Mouse (Mus musculus) macrophage (primary cell): ENCODE measurements at regions not wholly inside any gene's neighbourhood (a gene's known extent, or its start where the extent isn't known, plus 50 kb on each side); places are given as distances from the start of the nearest gene placed in this dataset.

Source experiments
- H3K27ac ChIP-seq: fragments of 350-480 bp; formaldehyde crosslinking; 2 replicates; pipeline ENCODE4 v1.9.0; 2021
- H3K36me3 ChIP-seq: fragments of 350-480 bp; formaldehyde crosslinking; 2 replicates; pipeline ENCODE4 v1.9.0; 2021; ENCODE audit errors: inconsistent target
- H3K4me3 ChIP-seq: fragments of 350-480 bp; formaldehyde crosslinking; 2 replicates; pipeline ENCODE4 v1.9.0; 2021; ENCODE audit errors: inconsistent target
- H3K79me2 ChIP-seq: fragments of 350-480 bp; formaldehyde crosslinking; 2 replicates; pipeline ENCODE4 v1.9.0; 2021; ENCODE audit errors: inconsistent target
- WGBS: methylation state at CpG from one replicate; pipeline ENCODE4 v1.1.7; 2026; ENCODE audit warnings: inconsistent platforms; ENCODE audit not compliant: missing documents; 5-methylcytosine and 5-hydroxymethylcytosine counted together

GRCm38 (mm10) chr9:120812667-120813210 lies 116.3 kb upstream of the Ctnnb1 start:
- Histone ChIP-seq H3K4me3 (no peak overlapping the region), H3K79me2 (no peaks in the 10 kb centered on the region), H3K27ac (no peak overlapping the region), H3K36me3 (no peaks in the 10 kb centered on the region)
- WGBS: 95% methylated on average over 17 of the region's 17 CpGs

- H3K4me3 ChIP-seq: no peak overlapping the region
- no peak overlapping the region for H3K27ac ChIP-seq
- H3K79me2 ChIP-seq: no peaks in the 10 kb centered on the region
- H3K36me3 ChIP-seq: no peaks in the 10 kb centered on the region
- 61% methylated on average over 4 of the region's 4 CpGs for WGBS
These were observed 114.7 kb upstream of the Ctnnb1 start for GRCm38 (mm10) chr9:120814286-120814685.

GRCm38 (mm10) chr9:120818726-120819317 lies 110.2 kb upstream of the Ctnnb1 start:
- no peak overlapping the region for H3K4me3 ChIP-seq
- no peak overlapping the region for H3K27ac ChIP-seq
- H3K79me2 ChIP-seq: no peaks in the 10 kb centered on the region
- 98% methylated on average over 17 of the region's 22 CpGs for whole genome bisulfite sequencing
- H3K36me3 ChIP-seq: no peaks in the 10 kb centered on the region

GRCm38 (mm10) chr9:120820892-120821291 lies 108.1 kb upstream of the Ctnnb1 start:
- no peak overlapping the region for H3K27ac ChIP-seq
- no peaks in the 10 kb centered on the region for H3K79me2 ChIP-seq
- WGBS: 91% methylated on average over 6 of the region's 6 CpGs
- no peaks in the 10 kb centered on the region for H3K36me3 ChIP-seq
- H3K4me3 ChIP-seq: no peak overlapping the region

GRCm38 (mm10) chr9:120823397-120823796 lies 105.6 kb upstream of the Ctnnb1 start:
- no peaks in the 10 kb centered on the region for H3K79me2 ChIP-seq
- no peaks in the 10 kb centered on the region for H3K36me3 ChIP-seq
- H3K27ac ChIP-seq: no peak overlapping the region
- WGBS: 85% methylated on average over 6 of the region's 6 CpGs
- H3K4me3 ChIP-seq: no peak overlapping the region

GRCm38 (mm10) chr9:120826266-120826665 lies 102.8 kb upstream of the Ctnnb1 start:
- Histone ChIP-seq H3K27ac (no peak overlapping the region), H3K36me3 (no peaks in the 10 kb centered on the region), H3K79me2 (no peaks in the 10 kb centered on the region), H3K4me3 (no peak overlapping the region)
- WGBS: 27% methylated on average over 3 of the region's 4 CpGs

GRCm38 (mm10) chr9:120830526-120830925 lies 98.5 kb upstream of the Ctnnb1 start:
- Histone ChIP-seq H3K36me3 (no peaks in the 10 kb centered on the region), H3K79me2 (no peaks in the 10 kb centered on the region), H3K4me3 (no peak overlapping the region), H3K27ac (no peak overlapping the region)
- WGBS: 75% methylated on average over 5 of the region's 5 CpGs

GRCm38 (mm10) chr9:120834166-120834565 lies 94.8 kb upstream of the Ctnnb1 start:
- no peaks in the 10 kb centered on the region for H3K79me2 ChIP-seq
- H3K4me3 ChIP-seq: no peak overlapping the region
- H3K36me3 ChIP-seq: no peaks in the 10 kb centered on the region
- 66% methylated on average over 9 of the region's 9 CpGs for WGBS
- H3K27ac ChIP-seq: no peak overlapping the region

- no peak overlapping the region for H3K27ac ChIP-seq
- 94% methylated on average over 3 of the region's 4 CpGs for WGBS
- no peaks in the 10 kb centered on the region for H3K36me3 ChIP-seq
- H3K4me3 ChIP-seq: no peak overlapping the region
- no peaks in the 10 kb centered on the region for H3K79me2 ChIP-seq
These were observed 93.4 kb upstream of the Ctnnb1 start for GRCm38 (mm10) chr9:120835621-120836020.

GRCm38 (mm10) chr9:120837431-120838150 lies 91.4 kb upstream of the Ctnnb1 start:
- Histone ChIP-seq H3K36me3 (no peaks in the 10 kb centered on the region), H3K27ac (no peak overlapping the region)
- 93% methylated on average over 8 of the region's 8 CpGs for WGBS

GRCm38 (mm10) chr9:120843753-120844152 lies 85.3 kb upstream of the Ctnnb1 start:
- Histone ChIP-seq H3K79me2 (no peaks in the 10 kb centered on the region), H3K36me3 (no peaks in the 10 kb centered on the region), H3K4me3 (no peak overlapping the region), H3K27ac (no peak overlapping the region)
- WGBS: 78% methylated on average over 8 of the region's 8 CpGs

More at GRCm38 (mm10) chr9:120837431-120838150, 91.4 kb upstream of the Ctnnb1 start:
- no peaks in the 10 kb centered on the region for H3K79me2 ChIP-seq
- no peak overlapping the region for H3K4me3 ChIP-seq

- 91% methylated on average over 10 of the region's 10 CpGs for WGBS
- no peak overlapping the region for H3K27ac ChIP-seq
- no peak overlapping the region for H3K4me3 ChIP-seq
- H3K79me2 ChIP-seq: no peaks in the 10 kb centered on the region
- H3K36me3 ChIP-seq: no peaks in the 10 kb centered on the region
These were observed 83.5 kb upstream of the Ctnnb1 start for GRCm38 (mm10) chr9:120845538-120845937.

- WGBS: 61% methylated on average over 5 of the region's 5 CpGs
- H3K79me2 ChIP-seq: no peaks in the 10 kb centered on the region
- H3K36me3 ChIP-seq: no peaks in the 10 kb centered on the region
- no peak overlapping the region for H3K4me3 ChIP-seq
- H3K27ac ChIP-seq: no peak overlapping the region
These were observed 81.4 kb upstream of the Ctnnb1 start for GRCm38 (mm10) chr9:120847649-120848048.

- no peaks in the 10 kb centered on the region for H3K36me3 ChIP-seq
- WGBS: 95% methylated on average over 2 of the region's 2 CpGs
These were observed 80.1 kb upstream of the Ctnnb1 start for GRCm38 (mm10) chr9:120848962-120849361.

GRCm38 (mm10) chr9:120850092-120850491 lies 78.9 kb upstream of the Ctnnb1 start:
- H3K4me3 ChIP-seq: no peak overlapping the region
- H3K27ac ChIP-seq: no peak overlapping the region
- H3K79me2 ChIP-seq: no peaks in the 10 kb centered on the region
- 91% methylated on average over 5 of the region's 5 CpGs for WGBS
- H3K36me3 ChIP-seq: no peaks in the 10 kb centered on the region

More at GRCm38 (mm10) chr9:120848962-120849361, 80.1 kb upstream of the Ctnnb1 start:
- Histone ChIP-seq H3K79me2 (no peaks in the 10 kb centered on the region), H3K27ac (no peak overlapping the region), H3K4me3 (no peak overlapping the region)
